Comparison of ENCODE assay signal across 8 mouse cellular contexts in the genomic region with DNA sequence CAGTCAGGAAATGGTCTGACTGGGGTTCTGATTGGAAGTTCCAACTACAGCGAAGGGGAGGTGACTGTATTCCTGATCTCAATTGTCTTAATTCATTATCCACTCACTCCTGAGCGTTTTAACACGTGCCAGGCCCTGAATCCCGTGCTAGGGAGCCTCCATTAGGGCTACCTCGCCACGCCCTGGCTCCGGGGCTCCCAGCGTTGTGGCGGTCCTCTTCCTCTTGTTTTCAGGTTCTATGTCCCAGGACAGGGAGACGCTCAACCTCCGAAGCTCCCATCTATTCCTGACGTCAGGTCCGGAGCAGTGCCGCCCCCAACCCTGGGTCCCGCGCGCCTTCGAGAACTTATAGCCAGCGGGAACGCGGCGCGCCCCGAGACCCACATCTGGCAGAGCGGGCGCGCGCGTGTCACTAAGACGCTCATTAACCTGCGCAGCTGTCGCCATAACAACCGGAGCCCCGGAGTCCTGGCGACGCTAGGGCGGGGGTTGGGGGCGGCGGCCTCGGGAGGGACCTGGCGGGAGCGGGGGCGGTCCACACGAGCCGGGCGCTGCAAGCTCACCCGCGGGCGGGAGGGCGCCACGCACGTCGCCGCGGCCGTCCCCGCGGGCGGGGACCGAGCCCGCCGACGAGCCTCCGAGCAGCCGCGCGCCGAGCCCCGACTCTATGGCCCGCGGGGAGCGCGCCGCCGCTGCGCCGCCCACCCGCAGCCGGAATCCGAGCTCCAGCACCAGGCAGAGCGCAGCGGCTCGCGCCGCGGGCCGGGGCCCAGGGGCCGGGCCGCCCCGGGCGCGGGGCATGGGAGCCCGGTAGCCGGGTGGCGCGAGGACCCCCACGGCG. TPM values are rescaled to one million over a fixed set of nuclear protein-coding genes. Genes with fewer than 3 reads are reported as not detected.
DNase-seq lines count a peak whose midpoint lies in the region; ATAC-seq and TF ChIP-seq lines count a peak whose summit lies in the region.

A gene (plus strand): TSS at position 390 of the 841 bp plus-strand sequence.

- WGBS in kidney, embryonic 15.5 days = 1% methylated on average over 77 of the region's 98 CpGs
- WGBS in thymus, adult 2 months = 1% methylated on average over 98 of the region's 98 CpGs

- ATAC-seq in kidney, embryonic 15.5 days (replicated peaks; ENCODE audit: low FRiP score) = peak; percentile 61

- DNase-seq in kidney, adult 18-20 months = peak; percentile 43
- DNase-seq in kidney, adult 9 months = no peak
- peak; percentile 75 for DNase-seq in embryo, embryonic 10.5 days (ENCODE audit: low spot score)
- DNase-seq in gastrocnemius, postnatal 25 days = peak; percentile 26
- peak; percentile 26 for DNase-seq in liver
- DNase-seq in thymus, adult 2 months = peak; percentile 19

- peaks cover 42% of the 10 kb centered on the region for H3K27me3 ChIP-seq in kidney, embryonic 15.5 days
- no peaks in the 10 kb centered on the region for H3K27me3 ChIP-seq in myocyte (ENCODE audit: control insufficient read depth, insufficient read depth, insufficient read length)
- peaks cover 6% of the 10 kb centered on the region for H3K27me3 ChIP-seq in thymus, adult 2 months (ENCODE audit: control insufficient read depth, insufficient read depth, low read length)

- TF ChIP-seq POLR2A in myocyte (IDR thresholded peaks at IDR 0.05; ENCODE audit: insufficient read length, low read depth) = peak; percentile 41
- no peak for TF ChIP-seq POLR2A in thymus, adult 2 months (IDR thresholded peaks at IDR 0.05; ENCODE audit: control insufficient read depth, extremely low read depth, insufficient read depth, low read length, poor library complexity)

- no peaks in the 10 kb centered on the region for H3K9me3 ChIP-seq in kidney, embryonic 15.5 days (replicated peaks)

- H3ac ChIP-seq in myocyte (ENCODE audit: control insufficient read depth, insufficient read length) = peak within 1 kb of the TSS; percentile 10

- no peak within 1 kb of the TSS for H3K27ac ChIP-seq in kidney, embryonic 15.5 days
- H3K27ac ChIP-seq in thymus, adult 2 months (ENCODE audit: control insufficient read depth, insufficient read depth, low read length) = no peak within 1 kb of the TSS; the same call in 1 of the 2 replicates

- peaks cover 3% of the 10 kb centered on the region for H3K79me2 ChIP-seq in myocyte (ENCODE audit: control insufficient read depth, insufficient read depth)

- peak within 1 kb of the TSS; percentile 91 for H3K4me2 ChIP-seq in kidney, embryonic 15.5 days
- peak within 1 kb of the TSS; percentile 81 for H3K4me2 ChIP-seq in myocyte (ENCODE audit: low read depth)

- H3K36me3 ChIP-seq in kidney, embryonic 15.5 days = no peaks in the 10 kb centered on the region
- H3K36me3 ChIP-seq in myocyte (ENCODE audit: control insufficient read depth, insufficient read depth) = no peaks in the 10 kb centered on the region
- H3K36me3 ChIP-seq in thymus, adult 2 months (ENCODE audit: control insufficient read depth, insufficient read depth, low read length) = no peaks in the 10 kb centered on the region

- TF ChIP-seq CTCF in thymus, adult 2 months (IDR thresholded peaks at IDR 0.05; ENCODE audit: borderline replicate concordance, control insufficient read depth, extremely low read depth, insufficient read depth, low read length, poor library complexity) = no peak

- peak within 1 kb of the TSS; percentile 44 for H3K9ac ChIP-seq in kidney, embryonic 15.5 days

- H3K4me1 ChIP-seq in kidney, embryonic 15.5 days = peaks cover 15% of the 10 kb centered on the region
- peaks cover 10% of the 10 kb centered on the region for H3K4me1 ChIP-seq in thymus, adult 2 months (replicated peaks; ENCODE audit: control insufficient read depth, insufficient read depth, low read length)

- peak within 1 kb of the TSS; percentile 70 for H3K4me3 ChIP-seq in kidney, embryonic 15.5 days (replicated peaks)
- peak within 1 kb of the TSS; percentile 19 for H3K4me3 ChIP-seq in myocyte
- peak within 1 kb of the TSS; percentile 27 for H3K4me3 ChIP-seq in thymus, adult 2 months (ENCODE audit: control insufficient read depth, insufficient read depth, low read length)

TF ChIP-seq in myocyte, 11 proteins besides CTCF, POLR2A, EP300 and RAD21:
- no peak for TF ChIP-seq MYOD1 (IDR thresholded peaks at IDR 0.05; ENCODE audit: control insufficient read depth in 1 of 3, insufficient read length in 2 of 3, low read depth in 2 of 3)
- TF ChIP-seq CEBPB (IDR thresholded peaks at IDR 0.05; ENCODE audit: insufficient read depth, poor library complexity, severe bottlenecking) = no peak
- peak in 1 of 3 experiments; percentile 1 for TF ChIP-seq MYOG (IDR thresholded peaks at IDR 0.05; ENCODE audit: control insufficient read depth in 1 of 3, insufficient read depth in 1 of 3, insufficient read length in 2 of 3, low read depth in 2 of 3)
- no peak for TF ChIP-seq POLR2AphosphoS2 (IDR thresholded peaks at IDR 0.05; ENCODE audit: insufficient read length, low read depth)
TF ChIP-seq in myocyte: peak in this region for 1.

RNA-seq across cellular contexts. Expression of the gene that starts here (rescaled TPM):
- 100 to 1,000 TPM in 1 of 2 experiments, 10 to 100 TPM in 1; 98.2 to 105 TPM for total RNA-seq in gastrocnemius, postnatal 25 days (2021)
- 4.8 and 6.5 TPM in 2 replicates for polyA plus RNA-seq in kidney, embryonic 15.5 days (2015; fragmentation: Nextera tagmentation; extraction: Ambion mirVana)
- 120 TPM for polyA plus RNA-seq in myocyte (2012; fragmentation: generic; extraction: Trizol)
- 1.6 and 2.0 TPM in 2 replicates for polyA plus RNA-seq in thymus, adult 2 months (2012; rRNA removed)

Comparison
In these comparisons a context has a peak if more than half of its experiments do, and no peak if none do; other contexts are left out.
1. RNA of the gene that starts here (polyA plus RNA-seq): 120 TPM in myocyte (single experiment); 4.8 to 6.5 TPM in kidney, embryonic 15.5 days and 1.6 to 2.0 TPM in thymus, adult 2 months; every median in the first group is over 10 times any median in the second.
2. H3K4me3 ChIP-seq: peak in every context shown above with its lines; median percentile 70 in kidney, embryonic 15.5 days; 27 in thymus, adult 2 months; 19 in myocyte.